Mouse (Mus musculus) telencephalon, adult 2 months (tissue): ENCODE results near the gene Bola1.
"Not testable (repeated sequence)": the region's sequence is repeated elsewhere in the genome, so short reads cannot be mapped to it uniquely, and the experiment has no call there.

Source experiments
- DNase-seq: peaks from one replicate; pipeline ENCODE4 v3.0.0-alpha.2; 2011; ENCODE audit warnings: low read depth, low spot score

Gene Bola1

DNA sequence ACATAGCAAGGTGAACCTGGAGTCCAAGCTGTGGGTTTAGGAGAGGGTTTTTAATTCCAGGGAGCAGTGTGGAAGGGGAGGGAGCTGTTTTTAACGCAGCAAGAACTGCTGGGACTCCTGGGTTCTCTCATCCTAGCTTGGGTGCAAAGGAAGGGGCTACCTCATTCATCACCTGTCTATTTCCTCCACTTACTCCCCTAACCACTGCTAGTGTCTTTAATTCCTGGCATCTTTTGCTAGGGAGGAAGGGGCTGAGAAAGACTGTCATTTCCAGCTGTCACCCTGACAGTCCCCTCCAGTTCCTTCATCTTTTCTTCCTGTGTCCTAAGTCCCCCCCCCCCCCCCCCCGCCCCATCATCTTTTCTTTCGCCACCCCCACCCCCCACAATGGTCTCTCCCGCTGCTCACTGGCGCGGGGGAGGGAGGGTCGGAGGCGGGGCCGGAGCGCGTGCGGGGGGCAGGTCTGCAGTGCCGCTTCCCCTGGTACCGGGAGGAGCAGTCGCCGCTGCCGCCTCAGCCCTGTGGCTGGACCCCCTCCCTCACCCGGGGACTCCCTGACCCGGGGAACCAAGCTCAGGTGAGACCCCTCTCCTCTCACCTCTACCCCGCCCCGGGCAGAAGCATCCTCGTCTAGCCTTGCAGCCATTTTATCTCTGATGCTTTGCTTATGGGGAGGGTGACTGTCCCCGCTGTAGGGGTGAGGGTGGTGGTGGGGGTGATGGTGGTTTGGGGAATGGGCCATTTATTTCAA, 38.6 kb downstream of the Bola1 start, which contains the start of gene Sv2a:
TSS of gene Sv2a (plus strand) at position 425 of the 751 bp plus-strand sequence.
- no peak for DNase-seq

- DNase-seq: no peak
Measured at GRCm38 (mm10) chr3:96179531-96179930, 40.0 kb downstream of the Bola1 start.

- no peak for DNase-seq
Measured at GRCm38 (mm10) chr3:96178902-96179301, 40.6 kb downstream of the Bola1 start.

- no peak for DNase-seq
Measured at GRCm38 (mm10) chr3:96178427-96178826, 41.1 kb downstream of the Bola1 start.

- DNase-seq: no peak
Measured at GRCm38 (mm10) chr3:96175251-96175650, 44.3 kb downstream of the Bola1 start.

DNA sequence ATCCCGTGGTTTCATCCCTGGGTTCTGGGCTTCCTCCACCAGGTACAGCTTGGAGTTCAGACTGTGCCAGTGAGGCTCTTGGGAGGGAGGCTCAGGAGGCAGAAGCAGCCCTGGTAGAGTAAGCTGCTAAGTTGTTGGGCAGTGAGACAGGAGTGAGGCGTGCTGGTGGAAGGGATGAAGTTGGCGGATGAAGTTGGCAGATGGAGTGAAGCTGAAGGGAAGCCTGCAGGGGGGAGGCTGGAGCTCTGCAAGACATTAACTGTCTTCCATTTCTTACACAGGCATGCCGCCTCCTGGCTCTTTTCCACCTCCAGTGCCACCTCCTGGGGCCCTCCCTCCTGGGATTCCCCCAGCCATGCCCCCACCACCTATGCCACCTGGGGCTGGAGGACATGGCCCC, 45.5 kb downstream of the Bola1 start:
- DNase-seq: not testable (repeated sequence)

- no peak for DNase-seq
Measured at GRCm38 (mm10) chr3:96173185-96173584, 46.3 kb downstream of the Bola1 start.

GRCm38 (mm10) chr3:96172197-96173178, 47.0 kb downstream of the Bola1 start, which contains the start of gene Sf3b4:
Gene Sf3b4, plus strand, starts transcription at chr3:96172332.
- DNase-seq: peak; percentile 90

GRCm38 (mm10) chr3:96171583-96172196, 47.8 kb downstream of the Bola1 start:
- DNase-seq: peak; percentile 60

GRCm38 (mm10) chr3:96170976-96171545, 48.4 kb downstream of the Bola1 start:
- no peak for DNase-seq

DNA sequence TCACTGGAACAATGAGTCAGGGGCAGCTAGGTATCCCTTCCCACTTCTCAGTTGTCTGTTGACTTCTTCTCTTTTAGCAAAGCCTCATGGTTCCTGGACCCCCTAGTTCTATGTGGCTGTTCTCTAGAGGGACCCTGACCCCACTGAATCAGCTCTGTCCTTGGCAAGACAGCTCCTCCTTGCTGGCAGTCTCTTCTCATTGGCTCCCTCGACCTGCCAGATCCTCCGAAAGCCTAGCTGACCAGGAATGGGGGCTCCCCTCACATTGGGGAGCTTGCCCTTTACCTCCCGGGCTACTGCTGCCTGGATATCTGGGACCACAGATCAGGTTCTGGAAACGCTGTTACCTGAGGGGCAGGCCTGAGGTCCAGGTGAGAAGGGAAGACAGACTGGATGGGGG, 49.2 kb downstream of the Bola1 start:
- no peak for DNase-seq

GRCm38 (mm10) chr3:96168466-96169158, 50.9 kb downstream of the Bola1 start:
- no peak for DNase-seq

- DNase-seq: no peak
Measured at GRCm38 (mm10) chr3:96163040-96163439, 56.5 kb downstream of the Bola1 start.

GRCm38 (mm10) chr3:96161869-96162840, 57.4 kb downstream of the Bola1 start, which contains the start of gene Mtmr11:
Gene Mtmr11, plus strand, starts transcription at chr3:96162004.
- DNase-seq: no peak

DNA sequence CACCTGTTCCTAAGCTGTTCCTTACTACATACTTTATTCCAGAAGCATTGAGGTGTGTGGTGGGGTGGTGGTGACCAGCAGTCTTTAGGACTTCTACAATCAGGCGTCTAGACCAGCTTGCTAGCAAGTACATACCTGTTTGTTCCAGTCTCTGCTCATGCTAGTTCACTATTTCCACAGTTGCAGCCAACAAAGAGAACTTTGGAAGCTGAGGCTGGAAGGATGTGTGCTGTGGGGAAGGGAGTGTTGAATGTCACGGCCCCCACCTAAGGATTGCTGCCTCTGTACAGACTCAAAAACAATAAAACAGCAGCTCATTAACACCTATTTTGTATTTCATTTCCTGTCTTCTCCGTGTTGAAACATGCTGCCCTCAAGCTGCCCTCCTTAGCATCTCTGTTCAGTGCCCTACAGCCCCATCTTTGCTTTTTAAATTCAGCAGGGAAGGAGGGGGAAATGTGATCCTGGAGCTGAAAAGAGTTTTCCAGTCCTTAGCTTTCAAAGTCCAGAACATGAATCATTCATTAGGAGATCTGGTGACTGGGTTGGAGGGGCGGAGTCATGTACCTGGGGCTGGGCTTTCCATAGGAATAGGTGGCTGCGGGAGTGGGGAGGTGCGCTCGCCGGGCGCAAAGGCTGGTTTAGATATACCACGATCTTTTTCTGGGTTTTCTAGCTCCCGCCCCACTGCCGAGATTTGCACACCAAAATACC, 58.5 kb downstream of the Bola1 start:
- DNase-seq: no peak

- peak; percentile 79 for DNase-seq
Measured at GRCm38 (mm10) chr3:96160222-96160802, 59.2 kb downstream of the Bola1 start.

DNA sequence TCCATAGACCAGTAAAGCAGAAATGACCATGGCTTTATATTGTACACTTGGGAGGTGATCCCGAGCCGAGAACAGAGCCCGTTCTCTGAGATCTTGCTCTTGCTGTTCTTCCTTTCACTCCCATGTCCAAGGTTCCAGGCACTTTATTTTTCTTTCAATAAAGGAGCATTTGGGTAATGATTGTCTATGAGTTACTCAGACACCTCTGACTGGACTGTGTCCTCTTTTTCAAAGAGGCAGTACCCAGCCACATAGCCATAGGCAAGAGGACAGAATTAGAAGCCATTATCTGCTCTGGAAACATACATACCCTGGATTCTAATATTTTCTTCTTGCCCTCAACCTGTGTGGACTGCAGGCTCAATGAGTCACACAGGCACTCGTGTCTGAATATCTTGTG, 59.7 kb downstream of the Bola1 start:
- DNase-seq: no peak

DNA sequence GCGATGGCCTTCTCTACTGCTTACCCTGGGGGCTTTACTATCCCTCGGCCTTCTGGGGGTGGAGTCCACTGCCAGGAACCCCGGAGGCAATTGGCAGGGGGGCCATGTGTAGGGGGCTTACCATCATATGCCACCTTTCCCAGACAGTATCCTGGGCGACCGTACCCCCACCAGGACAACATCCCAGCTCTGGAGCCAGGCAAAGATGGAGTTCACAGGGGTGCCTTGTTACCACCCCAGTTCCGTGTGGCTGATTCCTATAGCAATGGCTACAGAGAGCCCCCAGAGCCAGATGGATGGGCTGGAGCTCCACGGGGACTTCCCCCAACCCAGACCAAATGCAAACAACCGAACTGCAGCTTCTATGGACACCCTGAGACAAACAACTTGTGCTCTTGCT, 64.0 kb downstream of the Bola1 start:
- no peak for DNase-seq

DNA sequence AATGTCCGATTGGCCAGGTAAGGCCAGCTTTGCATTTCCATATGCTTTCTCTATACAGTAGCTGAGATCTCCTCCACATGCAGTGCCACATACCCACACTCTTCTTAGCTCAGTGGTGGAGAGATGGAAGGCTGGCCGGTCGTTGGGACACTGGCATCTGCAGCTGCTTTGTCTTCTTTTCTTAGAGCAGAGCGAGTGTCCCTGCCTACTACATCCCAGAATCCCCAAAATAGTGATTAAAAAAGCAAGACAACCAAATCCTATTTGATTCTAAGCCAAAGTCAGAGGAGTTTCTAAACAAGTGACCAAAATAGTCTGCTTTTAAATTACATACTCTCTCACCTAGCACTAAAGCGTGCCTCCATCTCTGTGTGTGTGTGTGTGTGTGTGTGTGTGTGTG, 66.9 kb downstream of the Bola1 start:
- DNase-seq: peak; percentile 60
